In the genomic region with DNA sequence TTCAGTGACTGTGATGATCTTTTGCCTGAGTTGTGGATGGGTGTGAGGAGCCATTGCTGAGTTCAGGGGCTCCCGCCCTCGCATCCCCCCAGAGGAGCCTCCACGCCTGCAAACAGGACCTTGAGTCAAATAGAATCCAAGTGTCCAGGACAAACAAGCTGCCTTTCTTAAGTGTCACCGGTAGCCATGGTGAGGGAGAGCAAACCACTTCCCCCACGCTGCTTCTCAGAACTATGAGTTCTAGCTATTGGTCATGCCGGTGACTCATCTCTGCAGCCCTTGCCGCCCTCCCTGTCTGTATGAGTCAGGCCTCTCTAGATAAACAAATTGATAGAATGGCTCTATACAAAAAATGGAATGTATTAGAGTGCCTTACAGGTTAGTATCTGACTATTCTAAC, we compare ENCODE assay signal across 13 mouse cellular contexts. TPM values are rescaled to one million over a fixed set of nuclear protein-coding genes. Genes with fewer than 3 reads are reported as not detected.
DNase-seq lines count a peak whose midpoint lies in the region; ATAC-seq and TF ChIP-seq lines count a peak whose summit lies in the region.
"Had no signal": no experiment of that assay in that cellular context is flagged by ENCODE, and none has a peak within 500 bp of the region (broad histone marks: within the 10 kb centered on the region; RNA-seq: fewer than 3 reads in every experiment).

No protein-coding gene starts in this region.

- no peak for TF ChIP-seq EP300 in MEL (IDR thresholded peaks at IDR 0.05; ENCODE audit: low read depth in 1 of 2, low read length in 2 of 2)

- no peak overlapping the region for H3K27ac ChIP-seq in MEL (ENCODE audit: control insufficient read depth, low read depth, low read length)
- H3K27ac ChIP-seq in liver, embryonic 12.5 days = no peak overlapping the region
- H3K27ac ChIP-seq: embryonic facial prominence, embryonic 13.5 days; hindbrain, embryonic 13.5 days; limb, embryonic 13.5 days had no signal

- WGBS in liver, embryonic 12.5 days (ENCODE audit: insufficient replicate concordance) = 42% methylated on average over 7 of the region's 7 CpGs

- no peak overlapping the region for H3K4me2 ChIP-seq in liver, embryonic 12.5 days
- H3K4me2 ChIP-seq: embryonic facial prominence, embryonic 13.5 days; hindbrain, embryonic 13.5 days; limb, embryonic 13.5 days had no signal

- no peaks in the 10 kb centered on the region for H3K9me3 ChIP-seq in MEL (replicated peaks; ENCODE audit: insufficient read depth, low read length)
- peaks cover 1% of the 10 kb centered on the region; the same call in 1 of the 2 replicates for H3K9me3 ChIP-seq in liver, embryonic 12.5 days (replicated peaks)

- TF ChIP-seq CTCF in MEL (IDR thresholded peaks at IDR 0.05 in 2 of 3, conservative IDR thresholded peaks at IDR 0.05 in 1 of 3; ENCODE audit: control insufficient read depth in 1 of 3, insufficient read depth in 1 of 3, low read depth in 2 of 3, low read length in 3 of 3, poor library complexity in 1 of 3, severe bottlenecking in 1 of 3) = no peak

- TF ChIP-seq POLR2A in MEL (IDR thresholded peaks at IDR 0.05; ENCODE audit: control insufficient read depth in 1 of 2, insufficient read depth in 1 of 2, low read depth in 1 of 2, low read length in 2 of 2, poor library complexity in 1 of 2) = no peak

- ATAC-seq in common myeloid progenitor, adult 5-6 weeks (replicated peaks; ENCODE audit: low read depth, poor library complexity, severe bottlenecking) = peak; percentile 81
- peak; percentile 55; the same call in 1 of the 2 replicates for ATAC-seq in neutrophil, adult 5-6 weeks (ENCODE audit: extremely low read depth, insufficient number of reproducible peaks, low FRiP score, poor library complexity, severe bottlenecking)
- no peak for ATAC-seq in liver, embryonic 12.5 days

- H3K4me3 ChIP-seq in MEL (ENCODE audit: control insufficient read depth in 1 of 2, insufficient read depth in 1 of 2, low read depth in 2 of 2, low read length in 2 of 2) = no peak overlapping the region
- no peak overlapping the region for H3K4me3 ChIP-seq in liver, embryonic 12.5 days
- H3K4me3 ChIP-seq: embryonic facial prominence, embryonic 13.5 days; hindbrain, embryonic 13.5 days; limb, embryonic 13.5 days had no signal

- H3K27me3 ChIP-seq in MEL (ENCODE audit: control insufficient read depth in 1 of 2, insufficient read depth in 2 of 2, low read length in 2 of 2) = no peaks in the 10 kb centered on the region
- peaks cover 72% of the 10 kb centered on the region for H3K27me3 ChIP-seq in liver, embryonic 12.5 days (replicated peaks)

- H3K36me3 ChIP-seq in MEL (ENCODE audit: control insufficient read depth in 1 of 2, insufficient read depth in 2 of 2, low read length in 2 of 2) = no peaks in the 10 kb centered on the region
- no peaks in the 10 kb centered on the region for H3K36me3 ChIP-seq in liver, embryonic 12.5 days
- H3K36me3 ChIP-seq: embryonic facial prominence, embryonic 13.5 days; G1E; hindbrain, embryonic 13.5 days; limb, embryonic 13.5 days had no signal

- no peak overlapping the region for H3K9ac ChIP-seq in MEL (ENCODE audit: control insufficient read depth, low read depth, low read length, poor library complexity, severe bottlenecking)
- no peak overlapping the region for H3K9ac ChIP-seq in liver, embryonic 12.5 days
- H3K9ac ChIP-seq: embryonic facial prominence, embryonic 13.5 days; hindbrain, embryonic 13.5 days; limb, embryonic 13.5 days had no signal

- no peaks in the 10 kb centered on the region for H3K4me1 ChIP-seq in MEL (ENCODE audit: control insufficient read depth in 1 of 2, insufficient read depth in 2 of 2, low read length in 2 of 2)
- H3K4me1 ChIP-seq in liver, embryonic 12.5 days = no peaks in the 10 kb centered on the region
- H3K4me1 ChIP-seq: embryonic facial prominence, embryonic 13.5 days; hindbrain, embryonic 13.5 days had no signal

- H3K79me2 ChIP-seq in MEL (ENCODE audit: control insufficient read depth, insufficient read depth, low read length, poor library complexity) = no peaks in the 10 kb centered on the region

- peak; percentile 49 to 56 for DNase-seq in lung, adult 18-20 months
- no peak for DNase-seq in lung, postnatal 4 days
- DNase-seq in MEL (ENCODE audit: low read depth, low spot score) = peak; percentile 12
- DNase-seq in layer of hippocampus, postnatal 36 days = no peak
- DNase-seq in right cerebral cortex, postnatal 25 days = no peak
- DNase-seq: kidney, postnatal 4 days had no signal

- no peak for TF ChIP-seq RAD21 in MEL (IDR thresholded peaks at IDR 0.05; ENCODE audit: low read depth, low read length)

TF ChIP-seq in MEL, 35 proteins besides CTCF, POLR2A, EP300 and RAD21:
- TF ChIP-seq MEF2A (IDR thresholded peaks at IDR 0.05; ENCODE audit: extremely low read depth, insufficient replicate concordance, low read depth, low read length, poor library complexity, severe bottlenecking) (no peak), USF1 (IDR thresholded peaks at IDR 0.05; ENCODE audit: low read depth, low read length) (no peak), KAT2A (conservative IDR thresholded peaks at IDR 0.05; ENCODE audit: low read depth, low read length) (no peak), TAL1 (IDR thresholded peaks at IDR 0.05; ENCODE audit: low read length) (no peak), MAFK (IDR thresholded peaks at IDR 0.05; ENCODE audit: borderline replicate concordance, low read depth, low read length) (no peak), ELF1 (IDR thresholded peaks at IDR 0.05; ENCODE audit: low read depth, low read length) (no peak), MAX (IDR thresholded peaks at IDR 0.05; ENCODE audit: low read length) (no peak), GATA1 (IDR thresholded peaks at IDR 0.05; ENCODE audit: low read depth, low read length) (no peak), BHLHE40 (IDR thresholded peaks at IDR 0.05; ENCODE audit: borderline replicate concordance, low read depth, low read length) (no peak), MXI1 (IDR thresholded peaks at IDR 0.05; ENCODE audit: low read depth, low read length) (no peak), CHD1 (IDR thresholded peaks at IDR 0.05; ENCODE audit: low read depth, low read length) (no peak), HCFC1 (IDR thresholded peaks at IDR 0.05; ENCODE audit: low read depth, low read length) (no peak), MYB (IDR thresholded peaks at IDR 0.05; ENCODE audit: low read depth, low read length) (no peak), ETS1 (IDR thresholded peaks at IDR 0.05; ENCODE audit: low read depth, low read length) (no peak)

RNA-seq across cellular contexts. Expression of a gene that starts 35.3 kb away (rescaled TPM):
- not detected in 2 replicates for total RNA-seq in MEL (2012; rRNA removed)
- polyA plus RNA-seq in MEL (2012; ENCODE audit: insufficient read depth in 1 of 2, insufficient read length in 2 of 2, low read depth in 1 of 2, low replicate concordance in 2 of 2, missing spikeins in 1 of 2) = not detected
- not detected in 2 replicates for total RNA-seq in common myeloid progenitor, adult 5-6 weeks (2017)
- total RNA-seq in neutrophil, adult 5-6 weeks (2017) = not detected in 2 replicates
- 100 to 1,000 TPM; 434 to 445 TPM for total RNA-seq in layer of hippocampus, postnatal 36 days (2021)
- 0.14 TPM in 1 of 2 replicates, not detected in the other for polyA plus RNA-seq in liver, embryonic 12.5 days (2016; fragmentation: Nextera tagmentation; extraction: Ambion mirVana)
- polyA plus RNA-seq: G1E had no signal

Comparison
In these comparisons a context has a peak if more than half of its experiments do, and no peak if none do; other contexts are left out.
1. DNase-seq: peak in lung, adult 18-20 months (2 of 2) and MEL (single experiment); none in lung, postnatal 4 days (0 of 2), layer of hippocampus, postnatal 36 days (0 of 2) and right cerebral cortex, postnatal 25 days (single experiment).
2. RNA of a gene that starts 35.3 kb away (total RNA-seq): 434 to 445 TPM in layer of hippocampus, postnatal 36 days; not detected in neutrophil, adult 5-6 weeks, not detected in MEL and not detected in common myeloid progenitor, adult 5-6 weeks; every median in the first group is over 100 times any median in the second.